Mouse (Mus musculus): ENCODE data around the gene Fhit. TPM values are rescaled to one million over a fixed set of nuclear protein-coding genes. Genes with fewer than 3 reads are reported as not detected.

Fhit gene
- polyA plus RNA-seq, 1 experiment from 2014 or later = 5.0 TPM

- H3K4me3 ChIP-seq (ENCODE audit: low read depth, low read length) = no peak overlapping the region
- ATAC-seq (replicated peaks; ENCODE audit: insufficient number of reproducible peaks, low FRiP score, low TSS enrichment, low read depth) = no peak
- no peaks in the 10 kb centered on the region for H3K36me3 ChIP-seq (replicated peaks; ENCODE audit: control insufficient read depth, insufficient read depth, low read depth, low read length)
- H3K9ac ChIP-seq (replicated peaks; ENCODE audit: low read length) = no peak overlapping the region
- H3K27me3 ChIP-seq (ENCODE audit: control insufficient read depth, insufficient read depth, low read length) = no peaks in the 10 kb centered on the region
- WGBS = 78% methylated on average over 3 of the region's 3 CpGs
- H3K4me2 ChIP-seq (ENCODE audit: low read depth, low read length) = no peak overlapping the region
- H3K9me3 ChIP-seq (replicated peaks; ENCODE audit: control insufficient read depth, low read length) = no peaks in the 10 kb centered on the region
- no peak overlapping the region for H3K27ac ChIP-seq (replicated peaks; ENCODE audit: low read depth, low read length)
- H3K4me1 ChIP-seq (ENCODE audit: control insufficient read depth, insufficient read depth, low read length) = no peaks in the 10 kb centered on the region
- no peak for DNase-seq (ENCODE audit: low spot score)
Measured at GRCm38 (mm10) chr14:10712916-10713315, 448.9 kb downstream of the Fhit start.

GRCm38 (mm10) chr14:10712522-10712881, 449.3 kb downstream of the Fhit start:
- ATAC-seq (replicated peaks; ENCODE audit: insufficient number of reproducible peaks, low FRiP score, low TSS enrichment, low read depth) = no peak
- Histone ChIP-seq H3K4me3 (ENCODE audit: low read depth, low read length) (no peak overlapping the region), H3K27ac (replicated peaks; ENCODE audit: low read depth, low read length) (no peak overlapping the region), H3K27me3 (ENCODE audit: control insufficient read depth, insufficient read depth, low read length) (no peaks in the 10 kb centered on the region), H3K4me1 (ENCODE audit: control insufficient read depth, insufficient read depth, low read length) (no peaks in the 10 kb centered on the region), H3K4me2 (ENCODE audit: low read depth, low read length) (no peak overlapping the region), H3K36me3 (replicated peaks; ENCODE audit: control insufficient read depth, insufficient read depth, low read depth, low read length) (no peaks in the 10 kb centered on the region), H3K9ac (replicated peaks; ENCODE audit: low read length) (no peak overlapping the region), H3K9me3 (replicated peaks; ENCODE audit: control insufficient read depth, low read length) (no peaks in the 10 kb centered on the region)
- WGBS = 80% methylated on average over 7 of the region's 7 CpGs
- DNase-seq (ENCODE audit: low spot score) = no peak

GRCm38 (mm10) chr14:10711841-10712521, 449.9 kb downstream of the Fhit start:
- no peak for DNase-seq (ENCODE audit: low spot score)
- no peaks in the 10 kb centered on the region for H3K36me3 ChIP-seq (replicated peaks; ENCODE audit: control insufficient read depth, insufficient read depth, low read depth, low read length)
- H3K4me3 ChIP-seq (ENCODE audit: low read depth, low read length) = no peak overlapping the region
- no peaks in the 10 kb centered on the region for H3K27me3 ChIP-seq (ENCODE audit: control insufficient read depth, insufficient read depth, low read length)
- no peak for ATAC-seq (replicated peaks; ENCODE audit: insufficient number of reproducible peaks, low FRiP score, low TSS enrichment, low read depth)
- no peak overlapping the region for H3K9ac ChIP-seq (replicated peaks; ENCODE audit: low read length)
- H3K9me3 ChIP-seq (replicated peaks; ENCODE audit: control insufficient read depth, low read length) = no peaks in the 10 kb centered on the region
- no peaks in the 10 kb centered on the region for H3K4me1 ChIP-seq (ENCODE audit: control insufficient read depth, insufficient read depth, low read length)
- H3K27ac ChIP-seq (replicated peaks; ENCODE audit: low read depth, low read length) = no peak overlapping the region
- 84% methylated on average over 5 of the region's 5 CpGs for WGBS
- H3K4me2 ChIP-seq (ENCODE audit: low read depth, low read length) = no peak overlapping the region

- Histone ChIP-seq H3K9ac (replicated peaks; ENCODE audit: low read length) (no peak overlapping the region), H3K27me3 (ENCODE audit: control insufficient read depth, insufficient read depth, low read length) (no peaks in the 10 kb centered on the region), H3K4me3 (ENCODE audit: low read depth, low read length) (no peak overlapping the region), H3K4me2 (ENCODE audit: low read depth, low read length) (no peak overlapping the region), H3K9me3 (replicated peaks; ENCODE audit: control insufficient read depth, low read length) (no peaks in the 10 kb centered on the region), H3K27ac (replicated peaks; ENCODE audit: low read depth, low read length) (no peak overlapping the region), H3K36me3 (replicated peaks; ENCODE audit: control insufficient read depth, insufficient read depth, low read depth, low read length) (no peaks in the 10 kb centered on the region), H3K4me1 (ENCODE audit: control insufficient read depth, insufficient read depth, low read length) (no peaks in the 10 kb centered on the region)
- 73% methylated on average over 12 of the region's 12 CpGs for WGBS
- ATAC-seq (replicated peaks; ENCODE audit: insufficient number of reproducible peaks, low FRiP score, low TSS enrichment, low read depth) (no peak), DNase-seq (ENCODE audit: low spot score) (no peak)
Measured at GRCm38 (mm10) chr14:10710796-10711311, 451.0 kb downstream of the Fhit start.

GRCm38 (mm10) chr14:10701707-10702106, 460.1 kb downstream of the Fhit start:
- 81% methylated on average over 2 of the region's 2 CpGs for WGBS
- Histone ChIP-seq H3K36me3 (replicated peaks; ENCODE audit: control insufficient read depth, insufficient read depth, low read depth, low read length) (no peaks in the 10 kb centered on the region), H3K4me3 (ENCODE audit: low read depth, low read length) (no peak overlapping the region), H3K9me3 (replicated peaks; ENCODE audit: control insufficient read depth, low read length) (no peaks in the 10 kb centered on the region), H3K4me2 (ENCODE audit: low read depth, low read length) (no peak overlapping the region), H3K27ac (replicated peaks; ENCODE audit: low read depth, low read length) (no peak overlapping the region), H3K27me3 (ENCODE audit: control insufficient read depth, insufficient read depth, low read length) (no peaks in the 10 kb centered on the region), H3K4me1 (ENCODE audit: control insufficient read depth, insufficient read depth, low read length) (no peaks in the 10 kb centered on the region), H3K9ac (replicated peaks; ENCODE audit: low read length) (no peak overlapping the region)
- DNase-seq (ENCODE audit: low spot score) = no peak
- ATAC-seq (replicated peaks; ENCODE audit: insufficient number of reproducible peaks, low FRiP score, low TSS enrichment, low read depth) = no peak

GRCm38 (mm10) chr14:10680041-10680440, 481.8 kb downstream of the Fhit start:
- Histone ChIP-seq H3K9ac (replicated peaks; ENCODE audit: low read length) (no peak overlapping the region), H3K27me3 (ENCODE audit: control insufficient read depth, insufficient read depth, low read length) (no peaks in the 10 kb centered on the region), H3K4me3 (ENCODE audit: low read depth, low read length) (no peak overlapping the region), H3K36me3 (replicated peaks; ENCODE audit: control insufficient read depth, insufficient read depth, low read depth, low read length) (no peaks in the 10 kb centered on the region), H3K4me1 (ENCODE audit: control insufficient read depth, insufficient read depth, low read length) (no peaks in the 10 kb centered on the region), H3K9me3 (replicated peaks; ENCODE audit: control insufficient read depth, low read length) (no peaks in the 10 kb centered on the region; the same call in 1 of the 2 replicates), H3K27ac (replicated peaks; ENCODE audit: low read depth, low read length) (no peak overlapping the region), H3K4me2 (ENCODE audit: low read depth, low read length) (no peak overlapping the region)
- no peak for ATAC-seq (replicated peaks; ENCODE audit: insufficient number of reproducible peaks, low FRiP score, low TSS enrichment, low read depth)
- DNase-seq (ENCODE audit: low spot score) = no peak
- WGBS = 56% methylated on average over 4 of the region's 4 CpGs

- Histone ChIP-seq H3K4me1 (ENCODE audit: control insufficient read depth, insufficient read depth, low read length) (no peaks in the 10 kb centered on the region), H3K27me3 (ENCODE audit: control insufficient read depth, insufficient read depth, low read length) (no peaks in the 10 kb centered on the region), H3K27ac (replicated peaks; ENCODE audit: low read depth, low read length) (no peak overlapping the region), H3K4me3 (ENCODE audit: low read depth, low read length) (no peak overlapping the region), H3K9me3 (replicated peaks; ENCODE audit: control insufficient read depth, low read length) (no peaks in the 10 kb centered on the region; the same call in 1 of the 2 replicates), H3K4me2 (ENCODE audit: low read depth, low read length) (no peak overlapping the region), H3K9ac (replicated peaks; ENCODE audit: low read length) (no peak overlapping the region), H3K36me3 (replicated peaks; ENCODE audit: control insufficient read depth, insufficient read depth, low read depth, low read length) (no peaks in the 10 kb centered on the region)
- no peak for ATAC-seq (replicated peaks; ENCODE audit: insufficient number of reproducible peaks, low FRiP score, low TSS enrichment, low read depth)
- no peak for DNase-seq (ENCODE audit: low spot score)
Measured at GRCm38 (mm10) chr14:10679638-10680037, 482.2 kb downstream of the Fhit start.

GRCm38 (mm10) chr14:10677627-10678026, 484.2 kb downstream of the Fhit start:
- WGBS = 69% methylated on average over 2 of the region's 2 CpGs
- H3K36me3 ChIP-seq (replicated peaks; ENCODE audit: control insufficient read depth, insufficient read depth, low read depth, low read length) = no peaks in the 10 kb centered on the region
- ATAC-seq (replicated peaks; ENCODE audit: insufficient number of reproducible peaks, low FRiP score, low TSS enrichment, low read depth) = no peak

More at GRCm38 (mm10) chr14:10677627-10678026, 484.2 kb downstream of the Fhit start:
- Histone ChIP-seq H3K4me3 (ENCODE audit: low read depth, low read length) (no peak overlapping the region), H3K4me1 (ENCODE audit: control insufficient read depth, insufficient read depth, low read length) (no peaks in the 10 kb centered on the region), H3K9me3 (replicated peaks; ENCODE audit: control insufficient read depth, low read length) (no peaks in the 10 kb centered on the region; the same call in 1 of the 2 replicates), H3K27ac (replicated peaks; ENCODE audit: low read depth, low read length) (no peak overlapping the region), H3K9ac (replicated peaks; ENCODE audit: low read length) (no peak overlapping the region), H3K4me2 (ENCODE audit: low read depth, low read length) (no peak overlapping the region), H3K27me3 (ENCODE audit: control insufficient read depth, insufficient read depth, low read length) (no peaks in the 10 kb centered on the region)
- DNase-seq (ENCODE audit: low spot score) = no peak
